Mouse (Mus musculus) macrophage (primary cell): ENCODE data around the gene Clock. TPM values are rescaled to one million over a fixed set of nuclear protein-coding genes. Genes with fewer than 3 reads are reported as not detected.

ENCODE experiments used
- polyA plus RNA-seq: library from polyadenylated mRNA; stranded (reverse); fragments of 250-400 nt; gene quantifications from 3 replicates; pipeline ENCODE4 v1.2.4, GENCODE M21; 2018; ENCODE audit warnings: inconsistent platforms

Clock gene
- polyA plus RNA-seq, 1 experiment from 2014 or later, result 11.7 TPM

Other genes starting within 250 kb of the Clock start
- gene Srd5a3, start 164.5 kb downstream of the Clock start, polyA plus RNA-seq, result 44.9 to 60.1 TPM (median 51.8 TPM) in 3 replicates
- gene Tmem165, start 120.9 kb downstream of the Clock start, polyA plus RNA-seq, result 64.0 to 86.9 TPM (median 84.3 TPM) in 3 replicates
- gene Pdcl2, start 26.4 kb upstream of the Clock start, polyA plus RNA-seq, result not detected in 3 replicates
- gene Nmu, start 59.0 kb upstream of the Clock start, polyA plus RNA-seq, result not detected in 3 replicates
- not detected in 3 replicates for gene Gm7271, start 179.2 kb upstream of the Clock start, polyA plus RNA-seq
- gene Exoc1, start 224.5 kb upstream of the Clock start, polyA plus RNA-seq, result 46.9 to 69.0 TPM (median 50.8 TPM) in 3 replicates